Comparison of ENCODE assay signal across 25 mouse cellular contexts in the genomic region with DNA sequence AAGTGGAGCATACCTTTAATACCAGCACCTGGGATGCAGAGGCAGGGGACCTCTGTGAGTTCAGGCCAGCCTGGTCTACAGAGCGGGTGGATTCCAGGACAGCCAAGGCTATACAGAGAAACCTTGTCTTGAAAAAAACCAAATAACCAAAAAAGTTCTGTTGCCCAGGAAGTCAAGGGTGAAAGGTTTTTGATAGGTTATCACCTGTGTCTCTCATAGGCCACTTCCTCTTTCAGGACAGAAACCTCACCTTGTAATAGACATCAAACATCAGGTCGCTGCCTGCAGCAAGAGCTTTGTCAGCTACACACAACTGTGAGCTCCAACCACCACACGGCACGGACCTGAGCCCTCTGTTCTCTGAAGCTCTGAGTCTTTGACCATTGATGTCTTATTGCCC.
"Had no signal": no experiment of that assay in that cellular context is flagged by ENCODE, and none has a peak within 500 bp of the region (broad histone marks: within the 10 kb centered on the region; RNA-seq: fewer than 3 reads in every experiment).

No protein-coding gene starts in this region.

- H3K9me3 ChIP-seq: heart, embryonic 10.5 days; heart, embryonic 12.5 days; hindbrain, embryonic 10.5 days; hindbrain, embryonic 13.5 days; hindbrain, embryonic 15.5 days; kidney, embryonic 15.5 days; limb, embryonic 10.5 days; limb, embryonic 12.5 days; liver, embryonic 13.5 days; liver, embryonic 15.5 days had no signal

- H3K27me3 ChIP-seq: hindbrain, embryonic 13.5 days; hindbrain, embryonic 15.5 days; liver, embryonic 13.5 days; liver, embryonic 15.5 days had no signal

- H3K4me1 ChIP-seq: liver, embryonic 13.5 days had no signal

- H3K9ac ChIP-seq: heart, embryonic 12.5 days; hindbrain, embryonic 13.5 days; hindbrain, embryonic 15.5 days; kidney, embryonic 15.5 days; limb, embryonic 12.5 days; liver, embryonic 13.5 days; liver, embryonic 15.5 days had no signal

- ATAC-seq: intestine, postnatal 0 days had no signal

- H3K36me3 ChIP-seq: heart, embryonic 10.5 days; heart, embryonic 12.5 days; hindbrain, embryonic 10.5 days; hindbrain, embryonic 13.5 days; hindbrain, embryonic 15.5 days; kidney, embryonic 15.5 days; limb, embryonic 10.5 days; limb, embryonic 12.5 days; liver, embryonic 13.5 days; liver, embryonic 15.5 days had no signal

- H3K27ac ChIP-seq: gastrocnemius, adult 2 months; heart, embryonic 10.5 days; hindbrain, embryonic 10.5 days; hindbrain, embryonic 13.5 days; hindbrain, embryonic 15.5 days; kidney, embryonic 15.5 days; layer of hippocampus, adult 2 months; left cerebral cortex, adult 2 months; limb, embryonic 10.5 days; limb, embryonic 12.5 days; liver, embryonic 13.5 days; liver, embryonic 15.5 days had no signal

- H3K4me3 ChIP-seq: gastrocnemius, adult 2 months; heart, embryonic 10.5 days; heart, embryonic 12.5 days; hindbrain, embryonic 10.5 days; hindbrain, embryonic 13.5 days; hindbrain, embryonic 15.5 days; kidney, embryonic 15.5 days; layer of hippocampus, adult 2 months; left cerebral cortex, adult 2 months; limb, embryonic 10.5 days; limb, embryonic 12.5 days; liver, embryonic 13.5 days; liver, embryonic 15.5 days had no signal

- DNase-seq: gastrocnemius, adult 2 months; gastrocnemius, postnatal 10 days; gastrocnemius, postnatal 25 days; heart, adult 18-20 months; heart, postnatal 10 days; heart, postnatal 4 days; kidney, adult 18-20 months; kidney, adult 8-10 months; kidney, postnatal 10 days; kidney, postnatal 4 days; liver; liver, embryonic 13.5 days had no signal

- H3K4me2 ChIP-seq: heart, embryonic 12.5 days; hindbrain, embryonic 13.5 days; hindbrain, embryonic 15.5 days; kidney, embryonic 15.5 days; limb, embryonic 12.5 days; liver, embryonic 11.5 days; liver, embryonic 13.5 days; liver, embryonic 15.5 days had no signal
